Mouse (Mus musculus) CH12.LX (cell line): ENCODE measurements around the gene Ercc8. TPM values are rescaled to one million over a fixed set of nuclear protein-coding genes. Genes with fewer than 3 reads are reported as not detected.
A peak's percentile ranks its signal among the peaks of the same experiment; 100 is the strongest.

Experiments used
- DNase-seq: peaks from one replicate; pipeline ENCODE4 v3.0.0-alpha.2; 2013; ENCODE audit errors: extremely low read depth
- H3K27ac ChIP-seq: 2 replicates; pipeline ENCODE4 v1.5.1; 2012; ENCODE audit warnings: low read depth, mild to moderate bottlenecking, control low read depth, moderate library complexity; ENCODE audit not compliant: insufficient read depth
- H3K27me3 ChIP-seq: replicated peaks from 2 replicates; pipeline ENCODE3; 2012; ENCODE audit warnings: inconsistent platforms
- H3K36me3 ChIP-seq, 2 experiments: replicated peaks in 1 of 2; 2 replicates each; pipeline versions ENCODE3 to v1.6.1; 2012; ENCODE audit warnings: inconsistent platforms in 1 of 2, low read length in 1 of 2, mild to moderate bottlenecking in 1 of 2, mixed read lengths in 1 of 2, moderate library complexity in 1 of 2; ENCODE audit not compliant: control insufficient read depth in 1 of 2, insufficient read depth in 1 of 2
- H3K4me1 ChIP-seq, 2 experiments: 2 replicates each; pipeline ENCODE4 v1.6.1; 2012; ENCODE audit warnings: inconsistent platforms in 1 of 2, moderate library complexity in 1 of 2; ENCODE audit not compliant: insufficient read depth in 2 of 2, control insufficient read depth in 1 of 2
- H3K4me2 ChIP-seq: 2 replicates; pipeline ENCODE4 v1.6.1; 2012; ENCODE audit warnings: low read depth, mild to moderate bottlenecking, control low read depth; ENCODE audit not compliant: poor library complexity, insufficient read depth, severe bottlenecking
- H3K4me3 ChIP-seq, 3 experiments: fragments of 150-350 bp in 1 of 3; sonication (generic) in 1 of 3; replicated peaks in 1 of 3; 2 replicates each; pipeline versions ENCODE3 to v1.5.1; 2011 to 2012; ENCODE audit warnings: low read depth in 2 of 3, low read length in 2 of 3, mild to moderate bottlenecking in 2 of 3, moderate library complexity in 2 of 3, control low read depth in 1 of 3, improper control_type of control experiment in 1 of 3, inconsistent platforms in 1 of 3, mixed read lengths in 1 of 3; ENCODE audit not compliant: poor library complexity in 1 of 3
- H3K79me2 ChIP-seq: replicated peaks from 2 replicates; pipeline ENCODE4 v1.6.1; 2012; ENCODE audit warnings: mild to moderate bottlenecking, moderate library complexity; ENCODE audit not compliant: control insufficient read depth, poor library complexity, insufficient read depth, severe bottlenecking; ENCODE audit errors: extremely low read depth
- H3K9ac ChIP-seq: 2 replicates; pipeline ENCODE4 v1.6.1; 2012; ENCODE audit warnings: low read depth, mild to moderate bottlenecking, control low read depth, moderate library complexity; ENCODE audit not compliant: insufficient read depth
- H3K9me3 ChIP-seq: replicated peaks from 2 replicates; pipeline ENCODE3; 2012; ENCODE audit warnings: low read length, inconsistent platforms, mixed read lengths
- BHLHE40 ChIP-seq: IDR thresholded peaks from 2 replicates; pipeline ENCODE4 v1.6.1; 2011; ENCODE audit warnings: mild to moderate bottlenecking, low read depth, low read length, improper control_type of control experiment
- CHD2 ChIP-seq: IDR thresholded peaks from 2 replicates; pipeline ENCODE4 v1.6.1; 2011; ENCODE audit warnings: low read length, improper control_type of control experiment
- E2F4 ChIP-seq: IDR thresholded peaks from 2 replicates; pipeline ENCODE4 v1.6.1; 2011; ENCODE audit warnings: low read depth, low read length, improper control_type of control experiment; ENCODE audit not compliant: insufficient replicate concordance
- ELF1 ChIP-seq: IDR thresholded peaks from 2 replicates; pipeline ENCODE4 v1.6.1; 2014; ENCODE audit warnings: low read depth, mild to moderate bottlenecking, inconsistent platforms, low read length, improper control_type of control experiment
- GABPA ChIP-seq: IDR thresholded peaks from 2 replicates; pipeline ENCODE4 v1.6.1; 2012; ENCODE audit warnings: low read depth, low read length, improper control_type of control experiment, inconsistent platforms; ENCODE audit not compliant: insufficient replicate concordance
- HCFC1 ChIP-seq: IDR thresholded peaks from 2 replicates; pipeline ENCODE4 v1.6.1; 2012; ENCODE audit warnings: low read depth, mild to moderate bottlenecking, inconsistent platforms, low read length, improper control_type of control experiment
- JUN ChIP-seq: IDR thresholded peaks from 2 replicates; pipeline ENCODE4 v1.6.1; 2011; ENCODE audit warnings: low read depth, mild to moderate bottlenecking, low read length, improper control_type of control experiment, moderate library complexity; ENCODE audit not compliant: insufficient read depth
- KAT2A ChIP-seq: IDR thresholded peaks from 2 replicates; pipeline ENCODE4 v1.6.1; 2012; ENCODE audit warnings: low read length, improper control_type of control experiment, inconsistent platforms; ENCODE audit not compliant: insufficient replicate concordance
- MAX ChIP-seq: IDR thresholded peaks from 2 replicates; pipeline ENCODE4 v1.6.1; 2011; ENCODE audit warnings: low read length, improper control_type of control experiment
- MAZ ChIP-seq: IDR thresholded peaks from 2 replicates; pipeline ENCODE4 v1.6.1; 2012; ENCODE audit warnings: low read depth, mild to moderate bottlenecking, inconsistent platforms, low read length, improper control_type of control experiment, moderate library complexity
- MEF2A ChIP-seq: IDR thresholded peaks from 2 replicates; pipeline ENCODE4 v1.6.1; 2014; ENCODE audit warnings: low read depth, mild to moderate bottlenecking, inconsistent platforms, low read length, improper control_type of control experiment, borderline replicate concordance
- MXI1 ChIP-seq: IDR thresholded peaks from 2 replicates; pipeline ENCODE4 v1.6.1; 2011; ENCODE audit warnings: mild to moderate bottlenecking, low read depth, low read length, improper control_type of control experiment
- MYC ChIP-seq: IDR thresholded peaks from 2 replicates; pipeline ENCODE4 v1.6.1; 2011; ENCODE audit warnings: low read depth, mild to moderate bottlenecking, improper control_type of control experiment, low read length
- NELFE ChIP-seq: IDR thresholded peaks from 2 replicates; pipeline ENCODE4 v1.6.1; 2011; ENCODE audit warnings: low read depth, low read length, improper control_type of control experiment
- NRF1 ChIP-seq: IDR thresholded peaks from 2 replicates; pipeline ENCODE4 v1.6.1; 2014; ENCODE audit warnings: low read depth, mild to moderate bottlenecking, inconsistent platforms, low read length, improper control_type of control experiment, moderate library complexity
- POLR2A ChIP-seq: IDR thresholded peaks from 2 replicates; pipeline ENCODE4 v1.6.1; 2011; ENCODE audit warnings: low read depth, mild to moderate bottlenecking, improper control_type of control experiment, low read length
- POLR2AphosphoS2 ChIP-seq: IDR thresholded peaks from 2 replicates; pipeline ENCODE4 v1.6.1; 2011; ENCODE audit warnings: low read depth, low read length, improper control_type of control experiment
- RAD21 ChIP-seq: IDR thresholded peaks from 2 replicates; pipeline ENCODE4 v1.6.1; 2011; ENCODE audit warnings: low read depth, mild to moderate bottlenecking, low read length, improper control_type of control experiment, moderate library complexity
- SIN3A ChIP-seq: IDR thresholded peaks from 2 replicates; pipeline ENCODE4 v1.6.1; 2012; ENCODE audit warnings: low read length, improper control_type of control experiment, inconsistent platforms
- TBP ChIP-seq: conservative IDR thresholded peaks from 2 replicates; pipeline ENCODE4 v1.6.1; 2011; ENCODE audit warnings: low read depth, low read length, improper control_type of control experiment
- TCF12 ChIP-seq: IDR thresholded peaks from 2 replicates; pipeline ENCODE4 v1.6.1; 2014; ENCODE audit warnings: low read depth, mild to moderate bottlenecking, inconsistent platforms, low read length, improper control_type of control experiment
- UBTF ChIP-seq: IDR thresholded peaks from 2 replicates; pipeline ENCODE4 v1.6.1; 2012; ENCODE audit warnings: low read depth, mild to moderate bottlenecking, inconsistent platforms, low read length, improper control_type of control experiment, moderate library complexity
- USF1 ChIP-seq: IDR thresholded peaks from 2 replicates; pipeline ENCODE4 v1.6.1; 2014; ENCODE audit warnings: low read depth, mild to moderate bottlenecking, inconsistent platforms, low read length, improper control_type of control experiment
- ZC3H11A ChIP-seq: IDR thresholded peaks from 2 replicates; pipeline ENCODE4 v1.6.1; 2012; ENCODE audit warnings: low read depth, mild to moderate bottlenecking, inconsistent platforms, low read length, improper control_type of control experiment
- ZMIZ1 ChIP-seq: IDR thresholded peaks from 2 replicates; pipeline ENCODE4 v1.6.1; 2012; ENCODE audit warnings: low read depth, mild to moderate bottlenecking, inconsistent platforms, low read length, improper control_type of control experiment
- ZNF384 ChIP-seq: IDR thresholded peaks from 2 replicates; pipeline ENCODE4 v1.6.1; 2012; ENCODE audit warnings: low read depth, low read length, improper control_type of control experiment, inconsistent platforms
- dilution Hi-C: fragments of 300-500 bp; cut with MboI; formaldehyde crosslinking; loops from 2 replicates; pipeline ENCODE4 v1.14.3; 2020; ENCODE audit warnings: low sequenced_read_pairs; ENCODE audit not compliant: extremely low pct_unique_long_range_greater_than_20kb, extremely low pct_ligation_motif_present
- in situ Hi-C: fragments of 300-500 bp; cut with MboI; formaldehyde crosslinking; loops from 3 replicates; pipeline ENCODE4 v1.14.3; 2019; ENCODE audit warnings: low sequenced_read_pairs, low pct_ligation_motif_present, low pct_unique_long_range_greater_than_20kb, mixed read lengths
- polyA plus RNA-seq: library from polyadenylated mRNA; unstranded; fragments of >175 nt; gene quantifications from 2 replicates; pipeline ENCODE4 v1.2.1, GENCODE M21; 2012; ENCODE audit warnings: low read depth; ENCODE audit not compliant: insufficient read length
- total RNA-seq, 2 experiments: library from RNA; depleted of rRNA; stranded (reverse); fragments of 300-350 nt in 1 of 2; fragments of >200 nt in 1 of 2; gene quantifications; 2 replicates each; pipeline ENCODE4 v1.2.3; 2012 to 2014

The Ercc8 gene
- 20.0 and 27.1 TPM in 2 replicates for total RNA-seq (2012; rRNA removed)
- total RNA-seq (2014; rRNA removed): 29.4 and 32.2 TPM in 2 replicates
- polyA plus RNA-seq: 20.7 and 23.0 TPM in 2 replicates

DNA sequence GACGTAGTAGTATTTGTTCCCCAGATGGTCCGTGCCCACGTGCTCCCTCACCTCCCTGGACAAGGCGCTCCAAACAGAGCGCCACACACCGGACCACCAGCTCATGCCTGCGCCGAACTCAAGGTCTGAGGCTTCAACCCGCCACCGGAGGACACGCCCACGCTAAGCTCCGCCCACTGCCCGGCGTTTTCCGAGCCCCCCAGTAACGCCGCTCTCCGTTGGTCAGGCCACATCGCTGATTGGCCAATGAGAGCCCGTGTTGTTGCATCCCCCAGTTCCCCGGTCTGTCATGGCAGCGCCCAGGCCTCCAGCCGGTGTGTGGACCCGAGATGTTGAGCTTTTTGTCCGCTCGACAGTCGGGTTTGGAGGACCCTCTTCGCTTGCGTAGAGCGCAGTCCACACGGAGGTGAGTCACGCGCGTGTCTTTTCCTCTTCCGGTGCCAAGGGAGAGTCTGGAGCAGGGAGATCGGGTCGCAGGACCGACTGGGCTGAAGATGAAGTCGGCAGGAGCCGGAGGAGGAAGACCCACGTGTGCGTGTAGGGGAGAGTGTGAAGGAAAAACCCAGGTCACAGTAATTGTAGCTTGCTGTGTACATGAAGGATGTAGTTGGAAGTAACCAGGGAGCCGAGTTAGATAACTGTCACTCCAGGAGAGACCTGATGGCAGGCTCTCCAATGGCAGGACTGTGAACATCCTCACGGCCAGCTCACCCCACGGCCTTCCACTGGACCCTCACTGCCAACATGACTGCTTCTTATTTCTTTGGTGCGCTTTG lies at the start of gene Ercc8, which contains the start of gene Ndufaf2:
TSS of gene Ercc8 (plus strand) at position 267 of the 776 bp plus-strand sequence.
TSS of gene Ndufaf2 (minus strand) at position 159 of the 776 bp plus-strand sequence.
- peaks cover 5 to 37% of the 10 kb centered on the region in 2 experiments; a peak in 2 of 4 replicates for H3K4me1 ChIP-seq
- H3K4me2 ChIP-seq: peak within 1 kb of the TSS; percentile 99
- H3K4me3 ChIP-seq: peak within 1 kb of the TSS; percentile 88 to 96 (median 91)
- dilution Hi-C loops: no loop called here
- 0 out of 2 replicates have a peak within 1 kb of the TSS, but pooled peaks have one; percentile 13 for H3K27ac ChIP-seq
- H3K36me3 ChIP-seq: peaks cover 14 to 40% of the 10 kb centered on the region in 2 experiments
- peak; percentile 95 for DNase-seq
- H3K27me3 ChIP-seq: no peaks in the 10 kb centered on the region
- peaks cover 34% of the 10 kb centered on the region for H3K79me2 ChIP-seq
- in situ Hi-C loops: loop anchor here (10.0 kb wide), 1 partner anchor 834 kb away; no protein-coding TSS in a partner anchor
- H3K9me3 ChIP-seq: no peaks in the 10 kb centered on the region
- peak within 1 kb of the TSS; percentile 64 for H3K9ac ChIP-seq
- TF ChIP-seq ZMIZ1: peak; percentile 86
- TF ChIP-seq TCF12: peak; percentile 72
- peak; percentile 82 for TF ChIP-seq MAX
- TF ChIP-seq POLR2A: peak; percentile 91
- TF ChIP-seq MYC: peak; percentile 71
- TF ChIP-seq RAD21: no peak
- no peak for TF ChIP-seq GABPA
- peak; percentile 98 for TF ChIP-seq MXI1
- TF ChIP-seq USF1: 0 out of 2 replicates have a peak, but pooled peaks have one; percentile 1
- peak; percentile 93 for TF ChIP-seq CHD2
- peak; percentile 33; the same call in 1 of the 2 replicates for TF ChIP-seq BHLHE40
- TF ChIP-seq ZC3H11A: no peak
- TF ChIP-seq ZNF384: no peak
- peak; percentile 37; the same call in 1 of the 2 replicates for TF ChIP-seq MAZ
- peak; percentile 49; the same call in 1 of the 2 replicates for TF ChIP-seq MEF2A
- no peak for TF ChIP-seq JUN
- peak; percentile 71; the same call in 1 of the 2 replicates for TF ChIP-seq POLR2AphosphoS2
- TF ChIP-seq SIN3A: peak; percentile 94
- peak; percentile 61 for TF ChIP-seq NRF1
- peak; percentile 80; the same call in 1 of the 2 replicates for TF ChIP-seq KAT2A
- no peak for TF ChIP-seq UBTF
- TF ChIP-seq HCFC1: peak; percentile 88
- 0 out of 2 replicates have a peak, but pooled peaks have one; percentile 15 for TF ChIP-seq E2F4
- TF ChIP-seq ELF1: peak; percentile 56; the same call in 1 of the 2 replicates
- TF ChIP-seq TBP: peak; percentile 71; the same call in 1 of the 2 replicates
- peak; percentile 78 for TF ChIP-seq NELFE
